8 mouse cellular contexts compared by ENCODE assay signal in genomic region chr17:32788094-32788559, GRCm38 (mm10). TPM values are rescaled to one million over a fixed set of nuclear protein-coding genes. Genes with fewer than 3 reads are reported as not detected.
DNase-seq lines count a peak whose midpoint lies in the region; ATAC-seq and TF ChIP-seq lines count a peak whose summit lies in the region.

Zfp871 (minus strand) TSS chr17:32788287.

- H3K4me1 ChIP-seq in forebrain, embryonic 10.5 days, result peaks cover 23% of the 10 kb centered on the region
- H3K4me1 ChIP-seq in heart, embryonic 15.5 days (replicated peaks), result peaks cover 23% of the 10 kb centered on the region
- peaks cover 11 to 14% of the 10 kb centered on the region in 2 experiments for H3K4me1 ChIP-seq in liver, embryonic 14.5 days (replicated peaks; ENCODE audit: control insufficient read depth in 2 of 2, insufficient read depth in 2 of 2, low read length in 1 of 2)
- peaks cover 5% of the 10 kb centered on the region; the same call in 1 of the 2 replicates for H3K4me1 ChIP-seq in neural tube, embryonic 11.5 days (ENCODE audit: control insufficient read depth, insufficient read depth, low read length)
- H3K4me1 ChIP-seq in stomach, postnatal 0 days (replicated peaks; ENCODE audit: control insufficient read depth, insufficient read depth), result no peaks in the 10 kb centered on the region; the same call in 1 of the 2 replicates

- H3K9ac ChIP-seq in heart, embryonic 15.5 days, result peak within 1 kb of the TSS; percentile 82
- peak within 1 kb of the TSS; percentile 91 for H3K9ac ChIP-seq in liver, embryonic 14.5 days (replicated peaks)
- H3K9ac ChIP-seq in neural tube, embryonic 11.5 days (ENCODE audit: low read length), result peak within 1 kb of the TSS; percentile 95
- H3K9ac ChIP-seq in stomach, postnatal 0 days (ENCODE audit: low read length), result peak within 1 kb of the TSS; percentile 96

- peaks cover 8% of the 10 kb centered on the region for H3K9me3 ChIP-seq in forebrain, embryonic 10.5 days
- no peaks in the 10 kb centered on the region for H3K9me3 ChIP-seq in heart, embryonic 15.5 days (replicated peaks)
- H3K9me3 ChIP-seq in liver, embryonic 14.5 days (ENCODE audit: control insufficient read depth, low read length), result no peaks in the 10 kb centered on the region
- no peaks in the 10 kb centered on the region for H3K9me3 ChIP-seq in neural tube, embryonic 11.5 days (ENCODE audit: control insufficient read depth, low read length)
- no peaks in the 10 kb centered on the region for H3K9me3 ChIP-seq in stomach, postnatal 0 days (ENCODE audit: control insufficient read depth, low read length)

- peak; percentile 73 to 84 for DNase-seq in CD8-positive naive resting alpha-beta T cell, adult 2 months (ENCODE audit: low read depth in 2 of 2, low spot score in 2 of 2)
- peak; percentile 82 for DNase-seq in c-Kit-positive CD71-negative TER-119-negative erythroid progenitor cells, embryonic 14.5 days (ENCODE audit: low read depth)
- peak; percentile 88 for DNase-seq in forebrain, embryonic 10.5 days (ENCODE audit: extremely low spot score, low spot score)
- peak; percentile 93 to 95 for DNase-seq in kidney, postnatal 25 days
- DNase-seq in liver, embryonic 14.5 days (ENCODE audit: low read depth in 3 of 3, low spot score in 3 of 3), result peak; percentile 88 to 90 (median 88)
- DNase-seq in neural tube, embryonic 11.5 days (ENCODE audit: low spot score), result peak; percentile 85
- DNase-seq in stomach, postnatal 0 days (ENCODE audit: low spot score), result peak; percentile 88

- TF ChIP-seq EP300 in liver, embryonic 14.5 days (IDR thresholded peaks at IDR 0.05; ENCODE audit: low read depth), result no peak
- TF ChIP-seq EP300 in stomach, postnatal 0 days (optimal IDR thresholded peaks at IDR 0.05), result no peak

- peak within 1 kb of the TSS; percentile 96 for H3K27ac ChIP-seq in forebrain, embryonic 10.5 days
- H3K27ac ChIP-seq in heart, embryonic 15.5 days, result peak within 1 kb of the TSS; percentile 95
- peak within 1 kb of the TSS; percentile 82 for H3K27ac ChIP-seq in liver, embryonic 14.5 days
- peak within 1 kb of the TSS; percentile 87 for H3K27ac ChIP-seq in neural tube, embryonic 11.5 days (ENCODE audit: low read depth, low read length)
- peak within 1 kb of the TSS; percentile 97 for H3K27ac ChIP-seq in stomach, postnatal 0 days (replicated peaks)

- peak within 1 kb of the TSS; percentile 95 for H3K4me3 ChIP-seq in forebrain, embryonic 10.5 days
- H3K4me3 ChIP-seq in heart, embryonic 15.5 days, result peak within 1 kb of the TSS; percentile 79
- H3K4me3 ChIP-seq in liver, embryonic 14.5 days (ENCODE audit: insufficient read depth in 1 of 2, low read depth in 2 of 2, low read length in 2 of 2), result peak within 1 kb of the TSS; percentile 90 to 96
- peak within 1 kb of the TSS; percentile 87 for H3K4me3 ChIP-seq in neural tube, embryonic 11.5 days (ENCODE audit: low read depth, low read length)
- H3K4me3 ChIP-seq in stomach, postnatal 0 days (ENCODE audit: low read depth, low read length), result peak within 1 kb of the TSS; percentile 81

- 0% methylated on average over 22 of the region's 22 CpGs for WGBS in forebrain, embryonic 10.5 days
- under 1% methylated on average over 22 of the region's 22 CpGs for WGBS in heart, embryonic 15.5 days
- under 1% methylated on average over 22 of the region's 22 CpGs for WGBS in liver, embryonic 14.5 days (ENCODE audit: insufficient replicate concordance)
- WGBS in neural tube, embryonic 11.5 days, result 0% methylated on average over 21 of the region's 22 CpGs
- under 1% methylated on average over 22 of the region's 22 CpGs for WGBS in stomach, postnatal 0 days

- peak; percentile 95 for ATAC-seq in heart, embryonic 15.5 days (replicated peaks; ENCODE audit: insufficient number of reproducible peaks, insufficient read depth, low FRiP score, low read depth)
- ATAC-seq in liver, embryonic 14.5 days (ENCODE audit: insufficient read depth), result peak; percentile 96
- peak; percentile 95 for ATAC-seq in neural tube, embryonic 11.5 days (ENCODE audit: insufficient read depth, low FRiP score, low TSS enrichment)
- ATAC-seq in stomach, postnatal 0 days (ENCODE audit: low FRiP score, low TSS enrichment), result peak; percentile 98

- H3K36me3 ChIP-seq in forebrain, embryonic 10.5 days (replicated peaks), result peaks cover 36% of the 10 kb centered on the region
- peaks cover 19% of the 10 kb centered on the region for H3K36me3 ChIP-seq in heart, embryonic 15.5 days
- H3K36me3 ChIP-seq in liver, embryonic 14.5 days (replicated peaks; ENCODE audit: control insufficient read depth, insufficient read depth, low read depth), result peaks cover 30% of the 10 kb centered on the region
- peaks cover 7% of the 10 kb centered on the region for H3K36me3 ChIP-seq in neural tube, embryonic 11.5 days (ENCODE audit: control insufficient read depth, insufficient read depth, low read length)
- no peaks in the 10 kb centered on the region for H3K36me3 ChIP-seq in stomach, postnatal 0 days (ENCODE audit: control insufficient read depth, insufficient read depth, low read length)

- TF ChIP-seq CTCF in liver, embryonic 14.5 days (IDR thresholded peaks at IDR 0.05; ENCODE audit: low read depth), result no peak
- TF ChIP-seq CTCF in stomach, postnatal 0 days (IDR thresholded peaks at IDR 0.05; ENCODE audit: low read depth), result no peak

- H3K4me2 ChIP-seq in heart, embryonic 15.5 days, result peak within 1 kb of the TSS; percentile 72
- H3K4me2 ChIP-seq in liver, embryonic 14.5 days (ENCODE audit: low read depth), result peak within 1 kb of the TSS; percentile 82
- H3K4me2 ChIP-seq in neural tube, embryonic 11.5 days (ENCODE audit: low read depth), result peak within 1 kb of the TSS; percentile 54
- H3K4me2 ChIP-seq in stomach, postnatal 0 days (replicated peaks; ENCODE audit: low read depth), result peak within 1 kb of the TSS; percentile 54

- no peaks in the 10 kb centered on the region for H3K27me3 ChIP-seq in forebrain, embryonic 10.5 days (ENCODE audit: poor library complexity, severe bottlenecking)
- H3K27me3 ChIP-seq in heart, embryonic 15.5 days, result no peaks in the 10 kb centered on the region
- H3K27me3 ChIP-seq in liver, embryonic 14.5 days (ENCODE audit: control insufficient read depth, insufficient read depth, low read length), result no peaks in the 10 kb centered on the region
- H3K27me3 ChIP-seq in neural tube, embryonic 11.5 days (ENCODE audit: control insufficient read depth, insufficient read depth, low read length), result no peaks in the 10 kb centered on the region
- H3K27me3 ChIP-seq in stomach, postnatal 0 days (ENCODE audit: control insufficient read depth, insufficient read depth, low read length), result no peaks in the 10 kb centered on the region

RNA-seq across cellular contexts. Expression of gene Zfp871, which starts in this region (rescaled TPM):
- polyA plus RNA-seq in forebrain, embryonic 10.5 days (2016; fragmentation: Nextera tagmentation; extraction: Ambion mirVana), result 47.9 and 50.5 TPM in 2 replicates
- polyA plus RNA-seq in heart, embryonic 15.5 days (2015; fragmentation: Nextera tagmentation; extraction: Ambion mirVana), result 18.1 and 20.5 TPM in 2 replicates
- 7.4 and 8.0 TPM in 2 replicates for polyA plus RNA-seq in liver, embryonic 14.5 days (2012; rRNA removed)
- polyA plus RNA-seq in liver, embryonic 14.5 days (2014; fragmentation: Nextera tagmentation; extraction: Ambion mirVana), result 9.4 and 10.6 TPM in 2 replicates
- polyA plus RNA-seq in neural tube, embryonic 11.5 days (2014; fragmentation: Nextera tagmentation; extraction: Ambion mirVana), result 36.9 and 41.3 TPM in 2 replicates
- 13.0 and 13.7 TPM in 2 replicates for polyA plus RNA-seq in stomach, postnatal 0 days (2015; fragmentation: Nextera tagmentation; extraction: Ambion mirVana)

Comparison
In these comparisons a context has a peak if more than half of its experiments do, and no peak if none do; other contexts are left out.
1. Peak in every context shown above with its lines: DNase-seq, ATAC-seq, H3K4me3 ChIP-seq and H3K27ac ChIP-seq.